Mouse (Mus musculus) thymus, adult 2 months (tissue): ENCODE data around the gene Rab17. TPM values are rescaled to one million over a fixed set of nuclear protein-coding genes. Genes with fewer than 3 reads are reported as not detected.

Experiments used
- DNase-seq: peaks from one replicate; pipeline ENCODE4 v3.0.0; 2021
- H3K27ac ChIP-seq: fragments of 200-500 bp; 2 replicates; pipeline ENCODE4 v1.5.1; 2012; ENCODE audit warnings: low read length, control low read depth; ENCODE audit not compliant: control insufficient read depth, insufficient read depth
- H3K27me3 ChIP-seq: fragments of 200-500 bp; 2 replicates; pipeline ENCODE4 v1.6.1; 2012; ENCODE audit warnings: mild to moderate bottlenecking, low read length, moderate library complexity, mixed read lengths; ENCODE audit not compliant: control insufficient read depth, insufficient read depth
- H3K36me3 ChIP-seq: fragments of 200-500 bp; 2 replicates; pipeline ENCODE4 v1.6.1; 2012; ENCODE audit warnings: mild to moderate bottlenecking, low read length, moderate library complexity; ENCODE audit not compliant: control insufficient read depth, insufficient read depth
- H3K4me1 ChIP-seq: fragments of 200-500 bp; replicated peaks from 2 replicates; pipeline ENCODE4 v1.6.1; 2012; ENCODE audit warnings: low read length; ENCODE audit not compliant: control insufficient read depth, insufficient read depth
- H3K4me3 ChIP-seq: fragments of 200-500 bp; 2 replicates; pipeline ENCODE4 v1.5.1; 2012; ENCODE audit warnings: mild to moderate bottlenecking, low read length, control low read depth, moderate library complexity; ENCODE audit not compliant: control insufficient read depth, insufficient read depth
- CTCF ChIP-seq: fragments of 200-500 bp; IDR thresholded peaks from 2 replicates; pipeline ENCODE4 v1.5.1; 2012; ENCODE audit warnings: mild to moderate bottlenecking, control low read depth, low read length, moderate library complexity, borderline replicate concordance; ENCODE audit not compliant: control insufficient read depth, poor library complexity, insufficient read depth; ENCODE audit errors: extremely low read depth
- POLR2A ChIP-seq: fragments of 200-500 bp; IDR thresholded peaks from 2 replicates; pipeline ENCODE4 v1.6.1; 2012; ENCODE audit warnings: mild to moderate bottlenecking, low read length, control low read depth, moderate library complexity; ENCODE audit not compliant: control insufficient read depth, poor library complexity, insufficient read depth; ENCODE audit errors: extremely low read depth
- WGBS: fragments of 180-500 bp; shearing (Covaris S2); methylation state at CpG from one replicate; pipeline ENCODE4 v1.1.7; 2018; 5-methylcytosine and 5-hydroxymethylcytosine counted together
- polyA plus RNA-seq: library from polyadenylated mRNA; depleted of rRNA; stranded (reverse); fragments of >200 nt; gene quantifications from 2 replicates; pipeline ENCODE4 v1.2.3, GENCODE M21; 2012

Rab17 gene
- polyA plus RNA-seq, 1 experiment = 0.94 TPM

GRCm38 (mm10) chr1:91009266-91009665 lies 39.8 kb upstream of the Rab17 start:
- WGBS = 95% methylated on average over 6 of the region's 6 CpGs
- no peaks in the 10 kb centered on the region for H3K4me1 ChIP-seq
- DNase-seq = no peak

GRCm38 (mm10) chr1:91008746-91009145 lies 39.3 kb upstream of the Rab17 start:
- Histone ChIP-seq H3K27ac (no peak overlapping the region), H3K4me3 (no peak overlapping the region), H3K27me3 (no peaks in the 10 kb centered on the region), H3K36me3 (no peaks in the 10 kb centered on the region), H3K4me1 (no peaks in the 10 kb centered on the region)
- TF ChIP-seq CTCF = no peak
- TF ChIP-seq POLR2A = no peak
- 97% methylated on average over 9 of the region's 9 CpGs for WGBS
- DNase-seq = no peak

More at GRCm38 (mm10) chr1:91009266-91009665, 39.8 kb upstream of the Rab17 start:
- H3K27me3 ChIP-seq = no peaks in the 10 kb centered on the region
- H3K4me3 ChIP-seq = no peak overlapping the region
- no peaks in the 10 kb centered on the region for H3K36me3 ChIP-seq
- TF ChIP-seq CTCF (no peak), POLR2A (no peak)
- no peak overlapping the region for H3K27ac ChIP-seq

- Histone ChIP-seq H3K27me3 (no peaks in the 10 kb centered on the region), H3K4me1 (no peaks in the 10 kb centered on the region), H3K36me3 (no peaks in the 10 kb centered on the region), H3K27ac (no peak overlapping the region), H3K4me3 (no peak overlapping the region)
- no peak for TF ChIP-seq CTCF
- WGBS = 97% methylated on average over 14 of the region's 14 CpGs
- no peak for DNase-seq
Observed at GRCm38 (mm10) chr1:91008147-91008682, 38.8 kb upstream of the Rab17 start.

GRCm38 (mm10) chr1:91006708-91007107 lies 37.2 kb upstream of the Rab17 start:
- Histone ChIP-seq H3K4me3 (no peak overlapping the region), H3K4me1 (no peaks in the 10 kb centered on the region), H3K27ac (no peak overlapping the region), H3K36me3 (no peaks in the 10 kb centered on the region), H3K27me3 (no peaks in the 10 kb centered on the region)
- DNase-seq = no peak
- TF ChIP-seq CTCF (no peak), POLR2A (no peak)
- WGBS = 91% methylated on average over 9 of the region's 9 CpGs

GRCm38 (mm10) chr1:91006037-91006436 lies 36.6 kb upstream of the Rab17 start:
- H3K27me3 ChIP-seq = no peaks in the 10 kb centered on the region; the same call in 1 of the 2 replicates
- DNase-seq = no peak
- no peak for TF ChIP-seq CTCF
- TF ChIP-seq POLR2A = no peak
- H3K36me3 ChIP-seq = no peaks in the 10 kb centered on the region
- no peak overlapping the region for H3K4me3 ChIP-seq
- WGBS = 92% methylated on average over 5 of the region's 5 CpGs
- H3K27ac ChIP-seq = no peak overlapping the region
- H3K4me1 ChIP-seq = no peaks in the 10 kb centered on the region

GRCm38 (mm10) chr1:91003522-91004253 lies 34.2 kb upstream of the Rab17 start:
- Histone ChIP-seq H3K4me3 (no peak overlapping the region), H3K4me1 (no peaks in the 10 kb centered on the region), H3K36me3 (no peaks in the 10 kb centered on the region), H3K27me3 (peaks cover 5% of the 10 kb centered on the region), H3K27ac (no peak overlapping the region)
- 92% methylated on average over 8 of the region's 8 CpGs for WGBS
- no peak for DNase-seq
- TF ChIP-seq POLR2A = no peak
- no peak for TF ChIP-seq CTCF
